14 mouse cellular contexts compared by ENCODE assay signal in the genomic region with DNA sequence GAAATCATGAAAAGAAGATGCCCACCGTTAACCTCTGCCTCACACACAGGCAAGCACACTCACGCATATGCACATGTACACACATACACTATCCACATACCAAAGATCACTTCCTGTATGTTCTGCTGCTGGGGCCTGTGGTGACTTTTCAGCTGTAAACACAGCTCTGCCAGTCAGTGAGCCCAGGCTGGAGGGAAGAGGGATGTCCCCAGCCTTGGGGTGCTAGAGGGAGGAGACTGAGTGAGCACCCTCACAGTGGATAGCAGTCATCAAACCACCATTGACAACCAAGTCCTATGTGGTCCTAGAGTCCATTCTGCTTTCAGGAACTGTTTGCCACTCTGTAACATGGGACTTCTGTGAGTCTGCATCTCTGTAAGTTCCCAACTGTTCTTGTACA. TPM values are rescaled to one million over a fixed set of nuclear protein-coding genes. Genes with fewer than 3 reads are reported as not detected.
DNase-seq lines count a peak whose midpoint lies in the region; ATAC-seq and TF ChIP-seq lines count a peak whose summit lies in the region.
"Had no signal": no experiment of that assay in that cellular context is flagged by ENCODE, and none has a peak within 500 bp of the region (broad histone marks: within the 10 kb centered on the region; RNA-seq: fewer than 3 reads in every experiment).

No protein-coding gene starts in this region.

- H3K9me3 ChIP-seq in liver, embryonic 11.5 days (ENCODE audit: control insufficient read depth, low read length): no peaks in the 10 kb centered on the region
- H3K9me3 ChIP-seq in liver, postnatal 0 days (ENCODE audit: low read length): no peaks in the 10 kb centered on the region
- H3K9me3 ChIP-seq: forebrain, embryonic 13.5 days; hindbrain, embryonic 12.5 days; midbrain, embryonic 13.5 days had no signal

- no peak for TF ChIP-seq CTCF in heart, adult 2 months (IDR thresholded peaks at IDR 0.05)
- no peak for TF ChIP-seq CTCF in liver, postnatal 0 days (IDR thresholded peaks at IDR 0.05; ENCODE audit: low read depth)

- 0 out of 2 replicates have a peak, but pooled peaks cover 2% of the 10 kb centered on the region for H3K79me2 ChIP-seq in heart, adult 2 months (replicated peaks; ENCODE audit: control insufficient read depth, insufficient read depth, low read length)

- 78% methylated on average over 2 of the region's 2 CpGs for WGBS in heart, adult 2 months
- WGBS in liver, embryonic 11.5 days: 76% methylated on average over 2 of the region's 2 CpGs
- WGBS in liver, postnatal 0 days (ENCODE audit: insufficient replicate concordance): 58% methylated on average over 2 of the region's 2 CpGs

- H3K4me1 ChIP-seq in heart, adult 2 months (ENCODE audit: control insufficient read depth, insufficient read depth, low read length): peaks cover 5% of the 10 kb centered on the region
- peaks cover 15% of the 10 kb centered on the region for H3K4me1 ChIP-seq in liver, embryonic 11.5 days (replicated peaks; ENCODE audit: control insufficient read depth, insufficient read depth, low read length)
- H3K4me1 ChIP-seq in liver, postnatal 0 days (ENCODE audit: insufficient read depth): peaks cover 16% of the 10 kb centered on the region

- intact Hi-C loops in heart, adult 2 months (cut with DNase I): no loop called here

- H3K4me3 ChIP-seq in heart, adult 2 months: no peak overlapping the region
- H3K4me3 ChIP-seq in liver, embryonic 11.5 days (ENCODE audit: low read depth, low read length): no peak overlapping the region
- no peak overlapping the region for H3K4me3 ChIP-seq in liver, postnatal 0 days (ENCODE audit: low read depth, low read length)
- H3K4me3 ChIP-seq: forebrain, embryonic 13.5 days; hindbrain, embryonic 12.5 days; midbrain, embryonic 13.5 days had no signal

- no peak overlapping the region for H3K9ac ChIP-seq in heart, adult 2 months (ENCODE audit: low read depth, low read length)
- H3K9ac ChIP-seq in liver, embryonic 11.5 days (ENCODE audit: low read depth, low read length): no peak overlapping the region
- H3K9ac ChIP-seq in liver, postnatal 0 days (replicated peaks): no peak overlapping the region
- H3K9ac ChIP-seq: forebrain, embryonic 13.5 days; hindbrain, embryonic 12.5 days; midbrain, embryonic 13.5 days had no signal

- no peak for ATAC-seq in liver, embryonic 11.5 days (replicated peaks; ENCODE audit: low FRiP score)
- ATAC-seq in activated CD4-positive, CD25-positive, alpha-beta regulatory T cell, adult 4 months: peak; percentile 25
- ATAC-seq in liver, postnatal 0 days: no peak
- no peak for ATAC-seq in monocyte, adult 5-6 weeks (replicated peaks; ENCODE audit: insufficient number of reproducible peaks, low FRiP score, low TSS enrichment, poor library complexity, severe bottlenecking)
- ATAC-seq: forebrain, embryonic 13.5 days; midbrain, embryonic 13.5 days had no signal

- no peak overlapping the region for H3K4me2 ChIP-seq in liver, embryonic 11.5 days
- no peak overlapping the region for H3K4me2 ChIP-seq in liver, postnatal 0 days (ENCODE audit: low read depth, low read length)
- H3K4me2 ChIP-seq: forebrain, embryonic 13.5 days; hindbrain, embryonic 12.5 days; midbrain, embryonic 13.5 days had no signal

- H3K36me3 ChIP-seq in heart, adult 2 months (ENCODE audit: control insufficient read depth, insufficient read depth, low read length): no peaks in the 10 kb centered on the region
- H3K36me3 ChIP-seq in liver, embryonic 11.5 days (ENCODE audit: control insufficient read depth, insufficient read depth, low read length): no peaks in the 10 kb centered on the region
- H3K36me3 ChIP-seq in liver, postnatal 0 days (replicated peaks; ENCODE audit: insufficient read depth, low read length): no peaks in the 10 kb centered on the region
- H3K36me3 ChIP-seq: hindbrain, embryonic 12.5 days; midbrain, embryonic 13.5 days had no signal

- no peak for TF ChIP-seq POLR2A in heart, adult 2 months (IDR thresholded peaks at IDR 0.05; ENCODE audit: insufficient read depth, low read depth, low read length)

- no peak for DNase-seq in heart, adult 2 months
- no peak for DNase-seq in heart, adult 9 months (ENCODE audit: low spot score in 2 of 2)
- no peak for DNase-seq in liver, embryonic 11.5 days (ENCODE audit: low spot score)
- DNase-seq in liver: no peak
- no peak for DNase-seq in liver, postnatal 0 days
- no peak for DNase-seq in frontal cortex, adult 2 months (ENCODE audit: extremely low spot score in 1 of 2, low spot score in 1 of 2)
- DNase-seq: cerebellum, postnatal 36 days had no signal

- H3K27me3 ChIP-seq in heart, adult 2 months (ENCODE audit: control insufficient read depth, insufficient read depth, low read length): no peaks in the 10 kb centered on the region
- H3K27me3 ChIP-seq in liver, embryonic 11.5 days (replicated peaks; ENCODE audit: control insufficient read depth, insufficient read depth, low read length): peaks cover 4% of the 10 kb centered on the region; the same call in 1 of the 2 replicates
- H3K27me3 ChIP-seq in liver, postnatal 0 days (ENCODE audit: insufficient read depth, low read length): 0 out of 2 replicates have a peak, but pooled peaks cover 9% of the 10 kb centered on the region
- H3K27me3 ChIP-seq: forebrain, embryonic 13.5 days; hindbrain, embryonic 12.5 days; midbrain, embryonic 13.5 days had no signal

- peak overlapping the region; percentile 20; the same call in 1 of the 2 replicates for H3K27ac ChIP-seq in heart, adult 2 months
- 0 out of 2 replicates have a peak overlapping the region, but pooled peaks have one; percentile 29 for H3K27ac ChIP-seq in liver, embryonic 11.5 days (ENCODE audit: low read depth, low read length)
- H3K27ac ChIP-seq in liver, postnatal 0 days (ENCODE audit: low read depth): peak overlapping the region; percentile 7; the same call in 1 of the 2 replicates
- H3K27ac ChIP-seq: forebrain, embryonic 13.5 days; hindbrain, embryonic 12.5 days; midbrain, embryonic 13.5 days had no signal

- no peak for TF ChIP-seq EP300 in heart, adult 2 months (IDR thresholded peaks at IDR 0.05; ENCODE audit: insufficient read depth, low read depth, low read length)
- no peak for TF ChIP-seq EP300 in liver, postnatal 0 days (IDR thresholded peaks at IDR 0.05; ENCODE audit: low read depth)

RNA-seq across cellular contexts. Expression of a gene that starts 2.9 kb away (rescaled TPM):
- total RNA-seq in heart, adult 2 months (2021): 100 to 1,000 TPM in 1 of 2 experiments, 10 to 100 TPM in 1; 81.4 to 106 TPM
- 49.9 and 73.3 TPM in 2 replicates for polyA plus RNA-seq in heart, adult 2 months (2012; rRNA removed)
- 277 and 281 TPM in 2 replicates for polyA plus RNA-seq in liver, embryonic 11.5 days (2014; fragmentation: Nextera tagmentation; extraction: Ambion mirVana)
- polyA plus RNA-seq in activated CD4-positive, CD25-positive, alpha-beta regulatory T cell, adult 4 months (2017; shearing (Covaris generic)): 100 to 1,000 TPM; 291 to 296 TPM
- 80.0 and 86.6 TPM in 2 replicates for polyA plus RNA-seq in liver, postnatal 0 days (2015; fragmentation: Nextera tagmentation; extraction: Ambion mirVana)
- 41.6 and 48.7 TPM in 2 replicates for polyA plus RNA-seq in frontal cortex, adult 2 months (2012; rRNA removed)
- total RNA-seq in monocyte, adult 5-6 weeks (2017): 902 to 973 TPM (median 947 TPM) in 3 replicates

RNA-seq across cellular contexts. Expression of a gene that starts 25.1 kb away (rescaled TPM):
- not detected for total RNA-seq in heart, adult 2 months (2021)
- not detected in 2 replicates for polyA plus RNA-seq in heart, adult 2 months (2012; rRNA removed)
- not detected in 2 replicates for polyA plus RNA-seq in liver, embryonic 11.5 days (2014; fragmentation: Nextera tagmentation; extraction: Ambion mirVana)
- polyA plus RNA-seq in activated CD4-positive, CD25-positive, alpha-beta regulatory T cell, adult 4 months (2017; shearing (Covaris generic)): under 1 TPM in 1 of 2 experiments, not detected in 1; 0.20 TPM
- not detected in 2 replicates for polyA plus RNA-seq in liver, postnatal 0 days (2015; fragmentation: Nextera tagmentation; extraction: Ambion mirVana)
- 0.04 and 0.06 TPM in 2 replicates for polyA plus RNA-seq in frontal cortex, adult 2 months (2012; rRNA removed)
- total RNA-seq in monocyte, adult 5-6 weeks (2017): 0.21 to 0.49 TPM in 2 of 3 replicates, not detected in the other
- total RNA-seq: liver, adult 2 months had no signal
- polyA plus RNA-seq: forebrain, embryonic 13.5 days; hindbrain, embryonic 12.5 days; liver, adult 2 months; midbrain, embryonic 13.5 days; small intestine, adult 2 months had no signal

RNA-seq across cellular contexts. Expression of a gene that starts 29.1 kb away (rescaled TPM):
- 10 to 100 TPM; 23.6 to 24.2 TPM for total RNA-seq in heart, adult 2 months (2021)
- 40.9 and 52.2 TPM in 2 replicates for polyA plus RNA-seq in heart, adult 2 months (2012; rRNA removed)
- polyA plus RNA-seq in liver, embryonic 11.5 days (2014; fragmentation: Nextera tagmentation; extraction: Ambion mirVana): 90.5 and 92.5 TPM in 2 replicates
- polyA plus RNA-seq in activated CD4-positive, CD25-positive, alpha-beta regulatory T cell, adult 4 months (2017; shearing (Covaris generic)): 100 to 1,000 TPM; 159 to 162 TPM
- polyA plus RNA-seq in liver, postnatal 0 days (2015; fragmentation: Nextera tagmentation; extraction: Ambion mirVana): 57.3 and 58.1 TPM in 2 replicates
- 60.6 and 63.4 TPM in 2 replicates for polyA plus RNA-seq in frontal cortex, adult 2 months (2012; rRNA removed)
- 640 to 819 TPM (median 739 TPM) in 3 replicates for total RNA-seq in monocyte, adult 5-6 weeks (2017)

RNA-seq across cellular contexts. Expression of a gene that starts 48.9 kb away (rescaled TPM):
- not detected for total RNA-seq in heart, adult 2 months (2021)
- not detected in 2 replicates for polyA plus RNA-seq in heart, adult 2 months (2012; rRNA removed)
- polyA plus RNA-seq in liver, embryonic 11.5 days (2014; fragmentation: Nextera tagmentation; extraction: Ambion mirVana): 0.04 TPM in 1 of 2 replicates, not detected in the other
- polyA plus RNA-seq in activated CD4-positive, CD25-positive, alpha-beta regulatory T cell, adult 4 months (2017; shearing (Covaris generic)): under 1 TPM in 1 of 2 experiments, not detected in 1; 0.20 TPM
- 0.02 TPM in 1 of 2 replicates, not detected in the other for polyA plus RNA-seq in liver, postnatal 0 days (2015; fragmentation: Nextera tagmentation; extraction: Ambion mirVana)
- polyA plus RNA-seq in frontal cortex, adult 2 months (2012; rRNA removed): not detected in 2 replicates
- total RNA-seq in monocyte, adult 5-6 weeks (2017): not detected in 3 replicates
- total RNA-seq: liver, adult 2 months had no signal
- polyA plus RNA-seq: forebrain, embryonic 13.5 days; hindbrain, embryonic 12.5 days; liver, adult 2 months; small intestine, adult 2 months had no signal

RNA-seq across cellular contexts. Expression of a gene that starts 57.5 kb away (rescaled TPM):
- total RNA-seq in heart, adult 2 months (2021): not detected
- 0.18 and 0.55 TPM in 2 replicates for polyA plus RNA-seq in heart, adult 2 months (2012; rRNA removed)
- 0.18 and 0.29 TPM in 2 replicates for polyA plus RNA-seq in liver, embryonic 11.5 days (2014; fragmentation: Nextera tagmentation; extraction: Ambion mirVana)
- 10 to 100 TPM; 22.2 to 29.1 TPM for polyA plus RNA-seq in activated CD4-positive, CD25-positive, alpha-beta regulatory T cell, adult 4 months (2017; shearing (Covaris generic))
- 0.59 and 0.68 TPM in 2 replicates for polyA plus RNA-seq in liver, postnatal 0 days (2015; fragmentation: Nextera tagmentation; extraction: Ambion mirVana)
- 0.06 and 0.12 TPM in 2 replicates for polyA plus RNA-seq in frontal cortex, adult 2 months (2012; rRNA removed)
- 1.2 to 5.8 TPM (median 4.8 TPM) in 3 replicates for total RNA-seq in monocyte, adult 5-6 weeks (2017)
- polyA plus RNA-seq: forebrain, embryonic 13.5 days; hindbrain, embryonic 12.5 days had no signal
